Mouse (Mus musculus) liver, adult 2 months (tissue): ENCODE measurements around the gene Gm38119.

ENCODE experiments used
- CTCF ChIP-seq: fragments of 200-500 bp; IDR thresholded peaks from 2 replicates; pipeline ENCODE4 v1.5.1; 2011; ENCODE audit warnings: low read depth, low read length, control low read depth
- POLR2A ChIP-seq: fragments of 200-500 bp; IDR thresholded peaks from 2 replicates; pipeline ENCODE4 v1.6.1; 2011; ENCODE audit warnings: low read length, control low read depth; ENCODE audit not compliant: insufficient read depth; ENCODE audit errors: extremely low read depth

DNA sequence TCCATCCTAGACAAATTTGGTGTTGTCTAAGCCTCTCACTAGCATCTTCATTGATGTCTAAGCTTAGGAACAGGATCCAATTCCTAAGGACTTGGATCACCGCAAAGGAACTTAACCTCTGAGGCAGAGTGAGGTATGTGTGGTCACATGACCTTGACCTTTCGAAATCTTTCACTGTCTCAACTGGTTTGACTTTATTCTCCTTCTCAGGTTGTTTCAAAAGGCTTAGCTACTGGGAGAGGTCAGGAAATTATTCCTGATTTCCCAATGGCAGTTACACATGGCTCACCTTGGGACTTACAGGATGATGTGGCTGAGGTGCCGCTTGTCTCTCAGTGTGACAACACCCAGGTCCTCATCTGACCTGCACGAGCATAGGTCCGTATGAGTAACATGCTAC, 16.3 kb downstream of the Gm38119 start:
- TF ChIP-seq CTCF: no peak
- no peak for TF ChIP-seq POLR2A
